Mouse (Mus musculus): Measurements from ENCODE around the gene Pkib. TPM values are rescaled to one million over a fixed set of nuclear protein-coding genes. Genes with fewer than 3 reads are reported as not detected.
A peak's percentile ranks its signal among the peaks of the same experiment; 100 is the strongest.

Gene Pkib
- 5.9 and 11.9 TPM in 2 replicates for total RNA-seq (2017)

DNA sequence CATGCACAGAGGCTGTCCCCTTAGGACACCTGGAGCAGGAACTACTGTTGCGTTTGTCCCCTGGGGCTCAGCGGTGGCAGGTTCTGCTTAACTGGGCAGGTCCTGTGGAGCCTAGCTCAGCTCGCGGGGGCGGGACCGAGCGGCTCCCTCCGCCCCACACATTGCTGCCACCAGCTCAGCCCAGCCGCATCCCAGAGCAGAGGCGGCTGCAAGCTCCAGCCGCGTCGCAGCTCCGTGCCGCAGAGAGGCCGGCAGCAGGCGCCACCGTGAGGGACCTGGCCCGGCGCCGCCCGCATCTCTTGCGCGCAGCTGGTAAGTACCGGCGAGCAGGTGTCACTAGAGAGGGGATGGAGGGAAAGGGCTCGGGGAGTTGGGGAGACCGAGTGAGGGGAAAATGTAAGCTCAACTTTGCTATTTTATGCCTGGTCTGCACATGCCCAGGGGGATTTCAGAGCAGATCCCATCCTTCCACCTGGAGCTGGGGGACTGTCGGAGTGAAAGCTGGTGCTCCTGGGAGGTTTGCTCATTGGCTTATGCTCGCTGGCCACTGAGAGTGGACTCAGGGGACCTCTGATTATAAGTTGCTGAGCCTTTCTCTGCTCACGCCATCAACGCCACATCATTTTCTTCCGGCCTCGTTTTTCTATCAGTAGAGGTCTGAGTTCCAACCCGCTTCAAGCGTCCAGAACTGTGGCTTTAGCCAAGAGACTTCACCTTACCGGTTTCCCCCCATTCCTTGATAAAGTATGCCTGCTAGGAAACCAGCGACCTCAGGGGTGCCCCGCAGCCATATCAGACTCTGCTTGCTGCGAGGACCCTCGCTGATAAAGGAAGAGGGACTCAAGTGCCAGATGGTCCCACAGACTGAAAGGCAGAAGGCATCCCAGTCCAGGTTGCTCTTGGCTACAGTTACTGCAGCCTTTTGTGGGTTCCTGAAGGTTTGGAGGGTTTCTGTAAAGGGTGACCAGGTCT, at the start of gene Pkib:
TSS of gene Pkib (plus strand) at position 86 of the 972 bp plus-strand sequence.
- ATAC-seq (replicated peaks; ENCODE audit: low read depth, poor library complexity, severe bottlenecking) = peak; percentile 94

DNA sequence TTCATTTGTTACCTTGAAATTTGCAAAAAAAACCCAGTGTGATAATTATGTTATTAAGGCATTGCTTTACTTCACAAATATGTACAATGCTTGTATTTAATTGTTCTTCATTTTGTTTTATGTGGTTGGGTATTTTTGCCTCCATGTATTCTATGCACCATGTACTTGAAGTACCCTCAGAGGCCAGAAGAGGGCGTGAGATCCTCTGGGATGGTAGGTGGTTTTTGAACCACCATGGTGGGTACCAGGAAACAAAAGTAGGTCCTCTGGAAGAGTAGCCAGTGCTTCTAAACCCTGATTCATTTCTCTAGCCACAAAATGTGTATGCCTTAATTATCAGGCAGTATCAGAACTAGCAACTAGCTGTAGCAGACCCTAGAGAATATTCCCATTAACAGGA, 47.9 kb upstream of the Pkib start:
- peak; percentile 69 for ATAC-seq (replicated peaks; ENCODE audit: low read depth, poor library complexity, severe bottlenecking)

DNA sequence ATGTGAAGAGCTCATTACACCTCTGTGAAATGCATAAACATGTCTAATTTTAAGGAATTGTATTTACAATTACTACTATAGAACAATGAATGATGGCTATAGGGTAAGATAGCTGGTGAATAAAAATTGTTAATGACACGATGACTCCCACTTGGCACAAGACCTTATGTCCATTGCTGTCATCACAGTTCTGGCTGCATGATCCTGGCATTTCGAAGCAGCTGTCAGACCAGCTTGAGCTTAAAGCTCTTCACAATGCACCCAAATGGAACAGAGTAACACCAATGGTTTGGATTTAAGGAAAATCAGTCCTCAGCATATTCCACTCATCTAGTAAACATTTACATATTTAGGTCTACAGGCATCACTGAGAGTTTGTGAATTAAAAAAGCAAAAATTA, 37.5 kb upstream of the Pkib start:
- no peak for ATAC-seq (replicated peaks; ENCODE audit: low read depth, poor library complexity, severe bottlenecking)

DNA sequence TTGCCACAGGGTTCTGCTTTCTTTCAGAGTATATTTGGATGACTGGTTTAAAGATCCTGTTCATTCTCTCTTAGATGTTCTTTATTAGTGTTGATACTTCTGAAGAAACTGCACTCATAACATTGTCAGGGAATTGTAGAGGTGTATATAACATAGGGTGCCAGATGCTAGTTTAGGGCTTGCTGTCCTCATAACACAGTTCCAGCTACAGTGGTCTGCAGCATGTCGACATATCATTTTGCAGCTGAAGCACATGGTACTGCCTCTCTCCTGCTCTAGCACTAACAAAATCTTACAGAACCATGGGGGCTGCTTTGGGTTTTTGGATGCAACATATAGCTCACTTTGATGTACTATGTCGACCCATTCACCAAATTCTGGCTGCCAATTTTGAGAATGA, 34.6 kb upstream of the Pkib start:
- ATAC-seq (replicated peaks; ENCODE audit: low read depth, poor library complexity, severe bottlenecking) = no peak

DNA sequence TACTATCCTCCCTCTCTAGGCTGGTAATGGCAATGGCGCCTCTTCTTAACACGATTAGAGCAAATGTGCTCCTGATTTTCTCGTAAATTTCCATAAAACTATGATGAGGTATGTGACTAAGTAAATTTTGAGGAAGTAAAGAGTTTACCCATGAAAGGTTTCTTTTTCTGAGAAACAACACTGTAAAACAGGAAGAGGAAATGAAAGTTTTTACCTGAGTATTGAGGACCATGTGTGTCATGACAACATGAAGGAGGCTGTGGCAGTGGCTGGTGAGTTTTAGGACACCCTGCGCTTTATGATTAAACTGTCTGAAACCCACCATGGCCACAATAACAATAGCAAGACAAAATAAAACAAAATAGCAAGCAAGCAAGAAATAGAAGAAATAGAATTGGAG, 28.8 kb upstream of the Pkib start:
- peak; percentile 80 for ATAC-seq (replicated peaks; ENCODE audit: low read depth, poor library complexity, severe bottlenecking)

DNA sequence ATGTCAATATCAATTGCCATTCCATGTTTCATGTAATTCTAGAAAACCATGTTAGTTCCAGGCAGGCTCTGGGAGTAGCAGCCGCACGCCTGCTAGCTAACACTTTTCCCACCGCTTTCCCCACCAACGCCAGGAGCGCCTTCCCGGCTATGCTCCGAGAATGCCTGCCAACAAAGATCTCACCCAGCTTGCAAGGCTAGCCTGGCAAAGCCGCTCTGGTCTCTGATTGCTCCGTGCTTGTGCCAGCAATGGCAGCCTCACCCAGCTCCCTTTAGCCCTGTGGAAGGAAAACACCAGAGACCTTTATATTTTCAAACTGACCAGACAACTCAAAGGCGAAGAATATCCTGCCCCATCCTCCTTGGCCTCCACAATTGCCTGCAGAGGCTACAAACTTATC, 8.5 kb upstream of the Pkib start:
- no peak for ATAC-seq (replicated peaks; ENCODE audit: low read depth, poor library complexity, severe bottlenecking)

DNA sequence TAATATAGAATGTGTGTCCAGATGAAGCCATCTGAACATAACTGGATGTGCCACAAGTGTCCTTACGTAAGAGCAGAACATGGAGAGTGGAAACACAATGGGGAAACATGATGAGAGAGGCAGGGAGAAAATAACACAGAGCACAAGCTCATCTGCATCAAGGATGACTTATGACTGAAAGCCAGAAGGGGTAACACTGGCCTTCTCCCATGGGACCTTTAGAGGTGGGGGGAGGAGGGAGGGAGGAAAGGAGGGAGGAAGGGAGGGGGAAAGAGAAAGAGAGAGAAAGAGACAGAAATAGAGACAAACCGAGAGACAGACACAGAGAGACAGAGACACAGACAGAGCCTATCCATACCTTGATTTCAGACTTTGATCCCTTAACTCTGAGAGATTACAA, 4.0 kb upstream of the Pkib start:
- ATAC-seq (replicated peaks; ENCODE audit: low read depth, poor library complexity, severe bottlenecking) = no peak

DNA sequence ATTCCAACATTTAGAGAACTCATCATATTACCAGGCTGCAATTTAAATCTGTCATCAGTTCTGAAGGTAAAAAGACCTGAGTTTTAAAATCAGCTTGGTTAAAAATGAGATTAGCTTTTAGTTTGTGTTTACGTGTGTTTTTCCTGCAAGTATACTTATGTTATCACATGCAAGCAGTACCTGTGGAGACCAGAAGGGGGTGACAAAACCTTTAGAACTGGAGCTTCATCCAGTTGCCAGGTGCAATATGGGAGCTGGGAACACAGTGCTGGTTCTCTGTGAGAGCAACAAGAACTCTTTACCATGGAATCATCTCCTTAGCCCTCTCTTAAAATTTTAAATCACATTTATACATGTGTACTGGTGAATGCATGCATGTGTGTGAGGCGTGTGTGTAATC, 1.2 kb upstream of the Pkib start:
- no peak for ATAC-seq (replicated peaks; ENCODE audit: low read depth, poor library complexity, severe bottlenecking)

DNA sequence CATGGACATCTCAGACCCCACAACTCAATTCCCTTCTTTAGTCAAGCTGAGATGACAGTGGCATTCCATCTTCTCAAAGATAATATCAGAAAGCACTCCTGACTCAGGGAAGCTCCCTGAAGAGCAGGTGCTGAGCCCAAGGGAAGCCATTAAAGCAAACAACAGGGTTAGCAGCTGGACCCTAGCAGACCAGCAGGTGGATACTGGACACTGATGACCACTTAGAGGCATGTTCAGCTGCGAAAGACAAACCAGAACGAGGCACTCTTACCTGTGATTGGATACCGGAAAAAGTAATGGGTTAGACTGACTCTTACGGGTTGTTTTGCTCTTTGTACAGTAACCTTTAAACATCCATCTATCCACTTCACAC, 1.1 kb downstream of the Pkib start:
- no peak for ATAC-seq (replicated peaks; ENCODE audit: low read depth, poor library complexity, severe bottlenecking)

DNA sequence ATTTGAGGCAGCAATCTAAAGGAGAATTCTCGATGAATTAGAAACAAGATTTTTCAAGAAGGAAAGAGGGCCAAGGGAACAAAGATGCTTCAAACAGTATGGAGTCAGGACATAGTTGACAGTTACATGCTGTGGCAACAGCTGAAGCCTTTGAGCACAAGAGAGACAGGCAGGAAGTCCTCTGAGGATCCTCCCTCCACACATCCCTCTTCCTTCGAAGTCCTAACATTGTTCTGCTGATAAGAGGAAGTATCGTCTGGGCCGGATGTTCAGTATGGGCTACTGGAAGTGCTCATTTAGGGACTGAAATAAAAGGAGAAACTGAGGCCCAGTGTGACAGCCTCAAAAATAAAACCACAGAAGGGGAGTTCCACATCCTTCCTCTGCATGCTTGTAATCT, 5.2 kb downstream of the Pkib start:
- ATAC-seq (replicated peaks; ENCODE audit: low read depth, poor library complexity, severe bottlenecking) = peak; percentile 79

DNA sequence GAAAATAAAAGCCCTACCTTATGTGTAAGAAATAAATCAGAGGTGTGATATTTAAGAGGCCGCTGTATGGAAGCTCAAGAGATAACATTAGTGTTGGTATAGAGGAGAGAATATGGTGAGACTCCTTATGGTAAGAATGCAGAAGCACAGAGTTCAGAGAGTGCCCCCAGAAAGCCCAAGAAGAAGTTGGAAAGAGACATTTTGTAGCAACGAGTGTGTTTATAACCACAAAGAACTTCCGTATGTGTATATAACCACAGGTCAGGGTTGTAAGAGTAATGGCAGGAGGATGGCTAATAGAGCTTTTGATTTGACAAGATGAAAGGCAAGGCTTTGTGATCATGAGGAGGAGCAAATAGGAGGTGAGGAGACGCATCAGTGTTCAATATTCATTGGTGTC, 6.5 kb downstream of the Pkib start:
- peak; percentile 68 for ATAC-seq (replicated peaks; ENCODE audit: low read depth, poor library complexity, severe bottlenecking)

DNA sequence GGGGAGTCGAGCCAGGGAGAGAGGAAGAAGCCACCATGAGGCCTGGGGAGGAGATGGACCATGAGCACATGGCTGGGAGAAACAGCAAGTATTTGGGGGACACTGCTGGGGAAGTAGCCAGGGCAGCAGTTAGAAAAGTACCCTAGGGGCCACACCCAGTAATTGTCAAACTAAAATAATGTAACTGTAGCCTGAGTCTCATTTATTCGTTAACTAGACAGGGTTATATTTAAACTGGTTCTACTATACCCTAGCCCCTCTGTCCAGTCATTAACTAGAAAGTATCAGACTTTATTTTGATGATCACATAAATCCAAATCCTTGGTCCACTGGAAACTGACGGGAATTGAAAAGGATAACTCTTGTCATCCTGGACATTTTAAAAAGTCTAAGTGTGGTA, 7.8 kb downstream of the Pkib start:
- no peak for ATAC-seq (replicated peaks; ENCODE audit: low read depth, poor library complexity, severe bottlenecking)

DNA sequence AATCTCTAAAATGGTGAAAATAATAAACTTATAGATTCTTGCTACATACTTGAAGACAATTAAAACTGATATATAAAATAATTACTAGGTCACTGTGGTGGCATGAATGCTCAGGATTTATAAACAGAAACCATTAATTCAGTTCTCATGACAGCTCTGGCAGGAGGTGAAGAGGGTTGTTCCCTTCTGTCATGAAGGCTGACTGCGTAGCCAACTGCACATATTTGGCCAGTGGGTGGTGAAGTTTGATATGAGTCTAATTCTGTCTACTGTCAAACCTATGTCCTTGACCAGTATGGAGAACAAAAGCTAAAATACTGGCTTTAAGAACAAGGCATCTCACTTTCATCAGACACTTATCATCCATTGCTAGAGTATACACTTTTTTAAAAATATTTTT, 21.5 kb downstream of the Pkib start:
- ATAC-seq (replicated peaks; ENCODE audit: low read depth, poor library complexity, severe bottlenecking) = no peak

DNA sequence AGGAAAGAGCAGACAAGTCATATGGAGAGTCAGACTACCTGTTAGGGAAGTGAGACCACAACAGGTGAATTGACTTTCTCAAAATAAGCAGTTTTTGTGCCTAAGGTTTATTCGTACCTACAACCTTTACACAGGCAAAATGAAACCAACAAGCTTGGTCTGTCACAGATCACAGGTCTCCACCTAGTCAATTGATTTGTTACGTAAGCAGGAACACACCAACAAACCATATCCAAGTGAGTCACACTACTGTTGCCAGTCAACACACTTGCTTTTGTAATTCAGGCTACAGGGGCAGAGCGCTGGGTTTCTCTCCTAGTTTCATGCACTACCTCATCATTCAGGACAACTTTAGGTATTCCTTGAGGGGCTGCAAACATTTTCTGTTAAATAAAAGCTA, 28.7 kb downstream of the Pkib start:
- no peak for ATAC-seq (replicated peaks; ENCODE audit: low read depth, poor library complexity, severe bottlenecking)

DNA sequence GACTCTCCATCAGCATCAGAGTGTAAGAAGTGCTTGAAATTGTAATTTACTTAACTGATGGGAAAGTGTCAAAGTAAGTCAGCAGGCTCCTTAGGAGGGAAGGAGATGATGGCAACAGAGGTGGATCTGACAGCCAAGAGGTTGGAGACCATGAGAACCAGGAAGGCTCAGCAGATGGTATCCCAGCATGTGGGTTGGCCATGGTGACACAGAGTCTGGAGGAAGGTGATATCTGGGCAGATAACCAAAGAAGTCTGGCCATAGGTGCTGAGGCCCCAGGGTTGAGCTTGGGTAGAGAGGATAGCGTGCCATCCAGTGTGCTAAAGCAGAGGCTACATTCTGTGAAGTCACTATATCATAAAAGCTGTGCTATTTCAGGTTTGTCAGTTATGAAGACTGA, 32.0 kb downstream of the Pkib start:
- ATAC-seq (replicated peaks; ENCODE audit: low read depth, poor library complexity, severe bottlenecking) = no peak

DNA sequence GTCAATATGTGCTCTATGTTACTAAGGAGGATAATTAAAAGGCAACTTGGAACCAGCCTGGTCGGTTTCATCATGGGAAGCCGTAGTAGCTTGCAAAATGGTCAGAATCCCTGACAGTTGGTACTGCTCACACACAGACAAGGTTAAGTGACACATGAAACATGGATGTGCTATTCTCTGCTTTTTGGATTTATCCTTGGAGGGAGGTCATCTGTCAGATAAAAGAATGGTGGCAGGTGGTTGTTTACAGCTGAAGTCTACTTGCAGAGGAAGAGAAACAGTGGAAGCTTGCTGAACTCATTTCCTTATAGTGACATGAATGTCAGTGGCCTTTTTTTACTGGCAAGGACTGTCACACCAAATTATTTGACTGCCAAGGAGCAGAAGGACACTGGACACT, 32.5 kb downstream of the Pkib start:
- ATAC-seq (replicated peaks; ENCODE audit: low read depth, poor library complexity, severe bottlenecking) = no peak

DNA sequence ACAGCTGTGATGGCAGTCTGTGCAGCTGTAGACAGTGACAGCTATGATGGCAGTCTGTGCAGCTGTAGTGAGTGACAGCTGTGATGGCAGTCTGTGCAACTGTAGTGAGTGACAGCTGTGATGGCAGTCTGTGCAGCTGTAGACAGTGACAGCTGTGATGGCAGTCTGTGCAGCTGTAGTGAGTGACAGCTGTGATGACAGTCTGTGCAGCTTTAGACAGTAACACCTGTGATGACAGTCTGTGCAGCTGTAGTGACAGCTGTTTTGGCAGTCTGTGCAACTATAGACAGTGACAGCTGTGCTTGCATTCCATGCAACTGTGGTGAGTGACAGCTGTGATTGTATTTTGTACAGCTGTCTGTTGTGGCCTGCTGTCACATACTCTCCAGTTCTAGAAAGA, 44.0 kb downstream of the Pkib start:
- ATAC-seq (replicated peaks; ENCODE audit: low read depth, poor library complexity, severe bottlenecking) = no peak

DNA sequence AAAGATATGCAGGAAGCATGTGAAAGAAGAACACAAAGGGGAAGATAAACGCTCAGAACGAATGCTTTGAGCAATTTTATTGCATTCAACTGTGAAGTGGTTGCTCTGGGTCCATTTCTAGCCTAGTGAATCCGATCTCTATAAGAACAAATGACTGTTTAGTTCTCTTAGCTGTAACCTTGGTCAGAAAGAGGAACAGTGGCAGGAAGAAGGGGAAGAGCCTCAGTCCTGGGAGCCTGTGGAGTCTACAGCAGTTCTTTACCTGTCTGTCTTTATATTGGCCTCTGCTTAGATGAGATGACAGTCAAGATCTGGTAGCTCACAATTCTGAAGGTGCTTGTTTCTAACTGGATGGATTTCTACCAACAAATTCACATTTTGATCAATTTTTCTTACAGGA, 56.2 kb downstream of the Pkib start:
- peak; percentile 75 for ATAC-seq (replicated peaks; ENCODE audit: low read depth, poor library complexity, severe bottlenecking)

DNA sequence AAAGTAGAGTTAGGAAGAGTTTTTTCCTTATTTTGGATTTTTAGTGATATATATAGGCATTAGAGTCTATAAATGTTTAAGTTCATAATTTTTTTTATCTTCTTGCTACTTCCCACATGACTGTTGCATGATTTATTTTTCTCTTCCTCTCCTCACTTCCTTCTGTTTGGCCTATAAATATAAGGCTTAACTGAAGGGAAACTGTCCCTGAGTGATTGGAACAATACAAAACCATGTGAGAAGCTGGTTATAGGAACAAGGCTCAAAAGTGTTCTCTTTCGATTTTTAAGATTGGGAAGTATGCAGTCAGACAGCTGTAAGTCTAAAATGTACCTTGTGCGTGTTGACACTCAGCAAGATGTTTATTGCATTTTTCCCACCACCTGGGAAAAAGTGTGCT, 58.4 kb downstream of the Pkib start:
- ATAC-seq (replicated peaks; ENCODE audit: low read depth, poor library complexity, severe bottlenecking) = peak; percentile 89

DNA sequence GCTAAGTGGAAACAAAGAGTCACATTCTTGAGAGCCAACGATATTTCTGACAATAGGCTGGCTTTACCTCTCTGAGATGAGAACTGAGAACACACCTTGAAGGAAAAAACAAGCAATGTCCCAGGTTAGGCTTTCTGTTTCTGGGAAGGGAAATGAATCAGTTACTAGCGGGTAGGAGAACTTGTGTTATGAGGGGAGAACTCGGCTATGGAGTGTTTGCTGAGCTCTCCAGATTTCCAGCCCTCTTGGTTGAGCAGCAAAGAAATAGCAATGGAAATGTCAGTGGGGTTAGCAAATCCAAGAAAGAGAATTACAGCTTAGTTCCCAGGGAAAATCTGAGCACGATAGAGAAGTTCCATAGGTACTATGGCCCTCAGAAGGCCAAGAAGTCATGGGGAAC, 70.5 kb downstream of the Pkib start:
- ATAC-seq (replicated peaks; ENCODE audit: low read depth, poor library complexity, severe bottlenecking) = no peak

DNA sequence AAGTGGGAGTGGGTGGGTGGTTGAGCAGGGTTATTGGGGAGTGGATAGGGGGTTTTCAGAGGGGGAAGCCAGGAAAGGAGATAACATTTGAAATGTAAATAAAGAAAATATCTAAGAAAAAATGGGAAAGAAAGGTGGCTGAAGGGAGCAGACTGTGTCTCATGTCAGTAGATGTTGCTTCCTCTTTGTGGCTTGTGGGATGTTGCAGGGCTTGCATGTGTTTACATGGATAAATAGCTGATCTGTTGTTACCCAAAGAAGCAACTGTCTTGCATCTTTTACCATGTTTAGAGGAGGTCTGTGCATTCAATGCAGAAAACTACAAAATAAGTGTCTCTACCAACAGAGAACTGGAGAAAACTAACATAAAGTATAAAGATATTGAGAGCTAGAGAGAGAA, 89.3 kb downstream of the Pkib start:
- ATAC-seq (replicated peaks; ENCODE audit: low read depth, poor library complexity, severe bottlenecking) = peak; percentile 97

DNA sequence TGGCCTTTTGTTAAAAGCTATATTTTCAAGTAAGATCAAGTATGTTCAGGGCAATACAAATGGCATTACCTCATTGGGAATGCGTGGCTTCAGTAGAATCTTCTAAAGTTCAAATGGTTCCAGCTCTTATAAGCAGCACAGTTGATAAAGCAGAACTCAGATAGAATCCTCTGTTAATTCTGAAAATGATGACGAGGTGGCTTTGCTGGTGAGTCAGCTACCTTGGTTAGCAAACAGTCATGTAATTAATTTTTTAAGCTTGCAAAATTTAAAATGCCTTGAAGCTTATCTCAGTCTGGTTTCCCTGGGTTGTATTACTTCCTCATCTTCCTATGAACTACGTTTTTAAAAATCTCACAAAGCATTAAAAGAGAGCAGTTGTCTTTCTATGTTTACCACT, 90.6 kb downstream of the Pkib start:
- ATAC-seq (replicated peaks; ENCODE audit: low read depth, poor library complexity, severe bottlenecking) = peak; percentile 45
